Mouse (Mus musculus) midbrain, embryonic 16.5 days (tissue): ENCODE data around the gene Nfe2. TPM values are rescaled to one million over a fixed set of nuclear protein-coding genes. Genes with fewer than 3 reads are reported as not detected.

Source experiments
- ATAC-seq: fragments of 200-750 bp; cut with Nextera tagmentation; 2 replicates; pipeline ENCODE4 v1.8.0; 2017; ENCODE audit warnings: moderate TSS enrichment
- H3K27ac ChIP-seq: fragments of 300-500 bp; sonication (generic); 2 replicates; pipeline ENCODE4 v1.5.1; 2014; ENCODE audit warnings: mild to moderate bottlenecking, low read length, mixed read lengths
- H3K27me3 ChIP-seq: fragments of 300-500 bp; sonication (generic); 2 replicates; pipeline ENCODE4 v1.6.1; 2014; ENCODE audit warnings: low read depth, low read length, mixed read lengths; ENCODE audit not compliant: control insufficient read depth, insufficient read depth
- H3K36me3 ChIP-seq: fragments of 300-500 bp; sonication (generic); 2 replicates; pipeline ENCODE4 v1.6.1; 2014; ENCODE audit warnings: mild to moderate bottlenecking, low read length, moderate library complexity, mixed read lengths; ENCODE audit not compliant: control insufficient read depth, insufficient read depth
- H3K4me1 ChIP-seq: fragments of 300-500 bp; sonication (generic); 2 replicates; pipeline ENCODE4 v1.6.1; 2014; ENCODE audit warnings: mild to moderate bottlenecking, low read length, mixed read lengths; ENCODE audit not compliant: control insufficient read depth, insufficient read depth
- H3K4me2 ChIP-seq: fragments of 300-500 bp; sonication (generic); 2 replicates; pipeline ENCODE4 v1.6.1; 2014; ENCODE audit warnings: mild to moderate bottlenecking, low read length, mixed read lengths
- H3K4me3 ChIP-seq: fragments of 300-500 bp; sonication (generic); 2 replicates; pipeline ENCODE4 v1.5.1; 2014; ENCODE audit warnings: low read depth, mild to moderate bottlenecking, low read length, moderate library complexity, mixed read lengths
- H3K9ac ChIP-seq: fragments of 300-500 bp; sonication (generic); 2 replicates; pipeline ENCODE4 v1.6.1; 2014; ENCODE audit warnings: low read depth, low read length, mixed read lengths
- H3K9me3 ChIP-seq: fragments of 300-500 bp; sonication (generic); replicated peaks from 2 replicates; pipeline ENCODE4 v1.6.1; 2014; ENCODE audit warnings: mild to moderate bottlenecking, low read length, mixed read lengths; ENCODE audit not compliant: control insufficient read depth, poor library complexity, severe bottlenecking
- WGBS: fragments of 180-500 bp; shearing (Covaris S2); extraction: QIAGEN DNeasy Blood & Tissue Kit; methylation state at CpG from one replicate; pipeline ENCODE4 v1.1.7; 2014; 5-methylcytosine and 5-hydroxymethylcytosine counted together
- polyA plus RNA-seq: library from polyadenylated mRNA; unstranded; fragments of >200 nt; fragmentation: Nextera tagmentation; extraction: Ambion mirVana; gene quantifications from 2 replicates; pipeline ENCODE4 v1.2.1, GENCODE M21; 2015

The Nfe2 gene
- polyA plus RNA-seq, 1 experiment from 2014 or later: 0.68 TPM

DNA sequence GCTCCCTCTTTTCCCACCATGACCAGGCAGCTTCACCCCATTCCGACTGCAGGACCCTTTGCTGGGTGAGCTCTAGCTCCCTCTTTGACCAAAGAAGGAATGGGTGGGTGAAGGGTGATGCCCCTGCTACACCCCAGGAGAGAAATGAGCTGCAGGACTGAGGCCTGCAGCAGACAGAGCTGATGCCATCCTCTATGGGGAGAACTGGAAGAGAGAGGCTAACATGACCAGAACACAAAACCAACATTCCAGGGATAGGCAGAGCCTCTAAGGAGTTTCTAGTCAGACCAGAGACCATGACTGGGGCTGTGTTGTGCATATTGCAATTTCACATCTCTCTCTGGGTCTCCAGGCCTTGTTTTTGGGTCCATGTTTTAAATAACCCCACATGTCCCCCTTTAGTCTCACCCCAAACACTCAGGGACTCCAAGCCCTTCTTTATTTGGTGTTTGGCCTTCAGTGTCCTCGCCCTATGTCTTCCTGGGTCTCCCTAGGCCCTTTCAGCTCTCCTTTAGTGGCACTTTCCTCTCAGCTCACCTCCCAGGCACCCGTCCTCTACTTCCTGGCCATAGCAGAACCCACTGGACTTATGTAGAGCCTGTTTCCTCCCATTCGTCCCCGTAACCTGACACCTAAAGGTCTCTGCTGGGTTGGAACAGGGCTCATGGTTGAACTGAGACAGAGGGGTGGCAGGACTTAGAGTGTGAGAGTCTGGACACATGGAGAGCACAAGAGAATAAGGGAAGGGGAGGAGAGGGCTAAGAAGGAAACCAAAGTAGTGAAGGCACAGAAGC, 43.5 kb upstream of the Nfe2 start:
- Histone ChIP-seq H3K9ac (peak overlapping the region; percentile 13; the same call in 1 of the 2 replicates), H3K4me2 (no peak overlapping the region), H3K4me3 (no peak overlapping the region), H3K27me3 (no peaks in the 10 kb centered on the region), H3K36me3 (no peaks in the 10 kb centered on the region; the same call in 1 of the 2 replicates), H3K9me3 (no peaks in the 10 kb centered on the region), H3K27ac (peak overlapping the region; percentile 96), H3K4me1 (peaks cover 87% of the 10 kb centered on the region)
- WGBS: 35% methylated on average over 5 of the region's 5 CpGs
- ATAC-seq: no peak

DNA sequence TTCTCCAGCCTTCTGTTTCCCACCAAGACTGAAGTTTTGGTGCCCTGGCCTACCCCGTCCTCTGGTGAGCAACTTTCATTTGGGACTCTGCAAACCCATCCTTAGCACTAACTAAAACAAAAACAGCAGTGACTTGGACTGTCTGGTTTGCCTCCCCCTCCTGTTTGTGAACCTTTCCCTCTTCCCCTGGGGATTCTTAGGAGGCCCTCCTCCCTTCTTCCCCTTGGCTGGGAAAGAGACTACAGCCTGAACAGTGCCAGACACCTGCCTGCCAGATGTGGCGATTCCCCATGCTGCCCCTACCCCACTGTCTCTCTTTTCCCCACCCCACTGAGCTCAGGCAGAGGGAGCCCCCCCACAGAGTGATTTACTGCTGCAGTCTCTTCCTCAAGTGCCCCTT, 42.8 kb upstream of the Nfe2 start:
- peak overlapping the region; percentile 15 for H3K9ac ChIP-seq
- no peak for ATAC-seq
- H3K4me3 ChIP-seq: no peak overlapping the region
- H3K36me3 ChIP-seq: no peaks in the 10 kb centered on the region; the same call in 1 of the 2 replicates
- peaks cover 82% of the 10 kb centered on the region for H3K4me1 ChIP-seq
- H3K4me2 ChIP-seq: peak overlapping the region; percentile 57
- 11% methylated on average over 2 of the region's 2 CpGs for whole genome bisulfite sequencing
- H3K27ac ChIP-seq: peak overlapping the region; percentile 96
- H3K9me3 ChIP-seq: no peaks in the 10 kb centered on the region
- no peaks in the 10 kb centered on the region for H3K27me3 ChIP-seq

DNA sequence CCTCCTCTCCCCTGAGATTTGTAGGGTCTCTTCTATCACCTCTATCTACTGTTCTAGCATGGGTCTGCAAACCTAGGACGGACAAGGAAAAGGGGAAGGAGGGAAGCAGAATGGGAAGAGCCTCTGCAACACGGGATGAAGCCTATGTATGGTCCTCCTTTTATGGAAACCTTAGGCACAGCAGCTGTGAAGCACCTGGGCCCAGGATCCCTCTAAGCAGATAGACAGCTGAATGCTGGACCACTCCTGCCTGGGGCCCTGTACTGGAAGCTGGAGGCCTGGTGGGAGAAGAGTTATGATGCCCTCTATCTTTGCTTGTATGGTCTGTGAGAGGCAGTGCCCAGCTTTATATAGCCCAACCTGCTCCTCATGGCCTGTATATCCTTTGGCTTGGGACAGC, 42.4 kb upstream of the Nfe2 start:
- 0% methylated on average over 2 of the region's 2 CpGs for WGBS
- peak overlapping the region; percentile 26; the same call in 1 of the 2 replicates for H3K4me3 ChIP-seq
- peaks cover 77% of the 10 kb centered on the region for H3K4me1 ChIP-seq
- ATAC-seq: no peak
- no peaks in the 10 kb centered on the region for H3K27me3 ChIP-seq
- H3K4me2 ChIP-seq: peak overlapping the region; percentile 57
- no peaks in the 10 kb centered on the region for H3K9me3 ChIP-seq
- H3K9ac ChIP-seq: peak overlapping the region; percentile 66
- peak overlapping the region; percentile 96 for H3K27ac ChIP-seq
- no peaks in the 10 kb centered on the region; the same call in 1 of the 2 replicates for H3K36me3 ChIP-seq

DNA sequence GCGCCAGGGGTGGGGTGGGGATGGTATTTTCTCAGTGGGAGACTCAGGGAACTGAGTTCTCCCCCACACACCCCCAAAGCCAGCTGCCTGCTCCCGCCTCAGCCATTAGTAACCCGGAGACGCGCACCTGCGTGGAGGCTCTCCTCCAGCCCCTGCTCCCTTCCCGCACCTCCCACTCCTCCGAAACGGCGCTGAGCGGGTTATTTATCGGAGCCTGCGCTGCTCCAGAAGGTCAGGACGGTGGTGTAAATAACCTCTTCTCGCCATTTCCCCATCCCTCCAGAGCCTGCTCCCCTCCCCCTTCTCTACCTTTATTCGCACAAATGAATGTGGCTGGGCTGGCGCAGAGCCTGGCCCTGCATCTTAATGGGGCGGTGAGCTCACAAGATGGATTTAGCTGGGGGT, 41.9 kb upstream of the Nfe2 start:
- Histone ChIP-seq H3K4me2 (peak overlapping the region; percentile 57), H3K4me3 (peak overlapping the region; percentile 26), H3K9me3 (no peaks in the 10 kb centered on the region), H3K36me3 (no peaks in the 10 kb centered on the region; the same call in 1 of the 2 replicates), H3K27ac (peak overlapping the region; percentile 96), H3K4me1 (peaks cover 77% of the 10 kb centered on the region), H3K27me3 (no peaks in the 10 kb centered on the region), H3K9ac (peak overlapping the region; percentile 66)
- peak; percentile 60 for ATAC-seq
- 6% methylated on average over 18 of the region's 18 CpGs for WGBS

DNA sequence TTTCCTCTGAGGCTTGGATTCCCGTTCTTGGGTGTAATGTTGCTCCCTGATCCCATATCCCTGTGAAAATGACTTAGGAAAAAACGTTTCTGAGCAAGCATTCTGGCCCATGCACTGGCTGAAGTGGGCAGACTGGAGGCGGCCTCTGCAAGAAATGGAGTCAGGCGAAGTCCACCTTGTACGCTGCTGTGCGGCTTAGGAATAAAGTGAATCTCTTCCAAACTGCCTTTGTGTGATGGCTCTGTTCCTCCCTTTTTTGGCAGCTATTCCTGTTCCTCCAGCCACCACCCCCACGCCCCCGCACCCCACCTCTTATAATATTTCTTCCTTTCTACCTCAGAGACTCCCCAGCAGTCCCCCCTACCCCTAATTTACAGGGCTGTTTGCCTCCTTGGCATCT, 41.4 kb upstream of the Nfe2 start:
- Histone ChIP-seq H3K36me3 (no peaks in the 10 kb centered on the region; the same call in 1 of the 2 replicates), H3K27me3 (no peaks in the 10 kb centered on the region), H3K4me1 (peaks cover 76% of the 10 kb centered on the region), H3K4me2 (peak overlapping the region; percentile 57), H3K27ac (peak overlapping the region; percentile 96), H3K9me3 (no peaks in the 10 kb centered on the region), H3K9ac (peak overlapping the region; percentile 66), H3K4me3 (peak overlapping the region; percentile 26)
- peak; percentile 10 for ATAC-seq
- WGBS: 9% methylated on average over 8 of the region's 8 CpGs

DNA sequence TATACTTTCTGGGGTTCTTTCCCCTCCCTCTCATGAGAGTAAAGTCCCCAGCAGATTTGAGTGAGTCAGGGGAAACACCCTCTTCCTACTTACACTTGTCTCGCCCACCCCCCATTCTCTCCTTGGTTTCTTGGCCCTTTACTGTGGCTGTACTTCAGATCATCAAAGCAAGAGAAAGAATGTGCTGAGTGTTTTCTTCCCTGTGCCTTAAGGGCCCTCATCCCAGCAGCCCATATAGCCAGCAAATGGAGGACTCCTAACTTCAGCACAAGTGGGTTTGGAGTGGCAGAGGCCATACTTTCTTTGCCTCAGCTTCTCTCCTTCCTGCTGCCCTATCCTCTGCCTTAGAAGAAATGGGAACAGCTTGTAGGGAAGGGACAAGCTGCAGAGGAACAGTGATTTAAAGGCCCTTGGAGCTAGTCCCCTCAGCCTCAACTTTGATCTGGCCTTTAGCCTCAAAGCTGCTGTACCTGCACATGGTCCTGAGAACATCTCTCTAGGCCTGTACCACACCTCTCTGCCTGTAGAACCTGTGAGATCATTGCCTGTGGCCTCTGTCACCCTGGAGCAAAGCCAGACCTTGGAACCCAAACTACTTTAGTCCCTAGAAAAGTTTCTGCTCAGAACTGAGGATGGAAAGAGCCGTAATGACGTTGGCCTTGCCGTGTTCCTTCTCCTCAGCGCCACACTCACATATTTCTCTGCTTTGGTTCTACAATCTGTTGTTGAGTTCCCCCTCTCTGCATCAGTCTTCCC, 40.8 kb upstream of the Nfe2 start:
- no peak for ATAC-seq
- Histone ChIP-seq H3K27me3 (no peaks in the 10 kb centered on the region), H3K4me2 (no peak overlapping the region; the same call in 1 of the 2 replicates), H3K9me3 (no peaks in the 10 kb centered on the region), H3K36me3 (no peaks in the 10 kb centered on the region; the same call in 1 of the 2 replicates), H3K27ac (peak overlapping the region; percentile 96), H3K9ac (peak overlapping the region; percentile 66), H3K4me1 (peaks cover 70% of the 10 kb centered on the region), H3K4me3 (no peak overlapping the region)
- WGBS: 67% methylated on average over 5 of the region's 5 CpGs

DNA sequence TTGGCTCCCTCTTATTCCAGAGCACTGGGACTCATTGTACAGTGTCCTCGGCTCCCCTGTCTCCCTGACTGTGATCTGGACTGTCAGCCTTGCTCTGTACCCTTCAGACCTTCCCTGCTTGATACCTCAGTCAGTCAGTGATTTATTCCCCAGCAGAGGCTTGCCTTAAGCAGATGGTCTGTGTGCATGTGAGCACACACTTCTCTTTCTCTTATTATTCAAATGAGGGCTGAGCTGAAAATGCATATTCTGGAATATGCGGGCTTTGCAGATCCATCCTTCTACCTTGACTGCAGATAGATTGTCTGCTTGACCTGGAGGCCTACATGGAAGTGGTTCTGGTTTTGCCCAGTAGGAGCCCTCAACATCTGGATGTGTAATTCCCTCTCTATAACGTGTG, 39.8 kb upstream of the Nfe2 start:
- Histone ChIP-seq H3K27ac (peak overlapping the region; percentile 96), H3K4me3 (no peak overlapping the region), H3K9me3 (no peaks in the 10 kb centered on the region), H3K4me2 (no peak overlapping the region), H3K4me1 (peaks cover 60% of the 10 kb centered on the region), H3K9ac (no peak overlapping the region; the same call in 1 of the 2 replicates), H3K27me3 (no peaks in the 10 kb centered on the region), H3K36me3 (no peaks in the 10 kb centered on the region; the same call in 1 of the 2 replicates)
- 32% methylated on average over 3 of the region's 3 CpGs for WGBS
- ATAC-seq: no peak

DNA sequence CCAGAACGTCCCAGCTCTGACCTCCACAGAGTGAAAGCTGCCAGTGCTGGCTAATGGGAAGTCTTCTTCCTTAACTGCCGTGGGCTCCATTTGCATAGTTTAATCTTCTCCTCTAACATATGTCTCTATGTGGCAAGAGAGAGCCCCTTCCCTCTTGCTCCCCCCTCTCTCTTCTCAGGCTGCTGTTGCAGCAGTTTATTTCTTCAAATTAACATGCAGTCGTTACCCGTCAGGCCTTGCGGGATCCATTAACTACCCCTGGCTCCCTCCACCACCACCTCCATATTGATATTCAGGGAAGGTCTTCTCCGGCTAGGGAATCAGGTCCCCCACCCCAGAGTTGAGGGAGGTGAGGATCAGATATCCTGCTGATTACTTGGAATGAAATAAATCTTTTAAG, 39.1 kb upstream of the Nfe2 start:
- Histone ChIP-seq H3K9me3 (no peaks in the 10 kb centered on the region), H3K27me3 (no peaks in the 10 kb centered on the region), H3K36me3 (peaks cover 6% of the 10 kb centered on the region), H3K27ac (peak overlapping the region; percentile 96), H3K4me2 (no peak overlapping the region), H3K4me1 (peaks cover 53% of the 10 kb centered on the region), H3K4me3 (no peak overlapping the region), H3K9ac (no peak overlapping the region; the same call in 1 of the 2 replicates)
- 30% methylated on average over 6 of the region's 6 CpGs for WGBS
- no peak for ATAC-seq

DNA sequence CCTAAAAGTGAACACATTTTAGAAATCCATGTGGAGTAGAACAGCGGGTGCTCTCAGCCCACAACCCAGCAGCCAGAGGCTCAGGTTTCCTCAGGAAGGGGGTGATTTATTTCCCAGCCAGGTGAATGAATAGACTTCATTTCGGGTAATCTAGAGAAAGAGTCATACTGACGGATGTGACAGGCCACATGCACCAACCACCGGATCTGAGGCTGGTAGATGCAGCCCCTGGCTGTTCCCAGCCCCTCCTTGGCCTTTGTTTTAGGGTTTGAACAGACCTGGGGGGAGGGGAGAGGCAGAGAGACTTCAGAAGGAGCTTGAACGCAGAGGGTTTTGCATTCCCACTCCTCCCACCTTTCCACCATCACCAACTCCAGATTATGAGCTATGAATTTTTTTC, 37.6 kb upstream of the Nfe2 start:
- Histone ChIP-seq H3K9ac (no peak overlapping the region), H3K27ac (peak overlapping the region; percentile 96; the same call in 1 of the 2 replicates), H3K4me3 (no peak overlapping the region), H3K4me1 (peaks cover 40% of the 10 kb centered on the region), H3K4me2 (no peak overlapping the region), H3K27me3 (no peaks in the 10 kb centered on the region), H3K9me3 (no peaks in the 10 kb centered on the region), H3K36me3 (peaks cover 12% of the 10 kb centered on the region)
- ATAC-seq: no peak
- WGBS: 13% methylated on average over 5 of the region's 5 CpGs
